Mouse (Mus musculus) left cerebral cortex, adult 8-10 months (tissue): ENCODE measurements around the gene Sys1. TPM values are rescaled to one million over a fixed set of nuclear protein-coding genes. Genes with fewer than 3 reads are reported as not detected.

ENCODE experiments used
- total RNA-seq, 4 experiments: library from RNA; stranded (reverse); gene quantifications; 2 replicates each; pipeline ENCODE4 v1.2.4; 2022

Gene Sys1
- total RNA-seq, 4 experiments from 2014 or later, result 39.4 to 46.1 (median 40.6) TPM

Other genes starting within 250 kb of the Sys1 start
- gene Wfdc15b, start 235.3 kb upstream of the Sys1 start, total RNA-seq, result not detected
- not detected for gene Svs2, start 218.5 kb upstream of the Sys1 start, total RNA-seq
- not detected for gene Svs3b, start 200.3 kb upstream of the Sys1 start, total RNA-seq
- gene Svs4, start 178.5 kb upstream of the Sys1 start, total RNA-seq, result not detected
- gene Svs3a, start 167.7 kb upstream of the Sys1 start, total RNA-seq, result not detected
- not detected for gene Svs6, start 140.2 kb upstream of the Sys1 start, total RNA-seq
- not detected for gene Svs5, start 124.2 kb upstream of the Sys1 start, total RNA-seq
- 1 to 10 TPM in 2 of 4 experiments, under 1 TPM in 1, not detected in 1; 0.62 to 1.8 (median 1.3) TPM for gene Slpi, start 67.9 kb upstream of the Sys1 start, total RNA-seq
- under 1 TPM; 0.17 to 0.77 (median 0.31) TPM for gene Rbpjl, start 53.8 kb upstream of the Sys1 start, total RNA-seq
- gene Matn4, start 51.8 kb upstream of the Sys1 start, total RNA-seq, result 10 to 100 TPM in 3 of 4 experiments, 1 to 10 TPM in 1; 9.9 to 12.0 (median 10.6) TPM
- 100 to 1,000 TPM in 1 of 4 experiments, 10 to 100 TPM in 3; 81.2 to 117 (median 89.0) TPM for gene Sdc4, start 13.1 kb upstream of the Sys1 start, total RNA-seq
- 10 to 100 TPM in 1 of 4 experiments, 1 to 10 TPM in 3; 4.4 to 15.6 (median 6.3) TPM for gene Gm20458, start 4.0 kb downstream of the Sys1 start, total RNA-seq
- gene Trp53tg5, start 16.8 kb downstream of the Sys1 start, total RNA-seq, result not detected
- gene Dbndd2, start 29.1 kb downstream of the Sys1 start, total RNA-seq, result 100 to 1,000 TPM; 140 to 155 (median 147) TPM
- gene Pigt, start 40.6 kb downstream of the Sys1 start, total RNA-seq, result 10 to 100 TPM; 84.0 to 97.2 (median 89.5) TPM
- gene Wfdc2, start 105.4 kb downstream of the Sys1 start, total RNA-seq, result 1 to 10 TPM in 2 of 4 experiments, under 1 TPM in 2; 0.98 to 1.5 (median 1.1) TPM
- gene Spint3, start 116.5 kb downstream of the Sys1 start, total RNA-seq, result not detected
- gene Wfdc6a, start 128.5 kb downstream of the Sys1 start, total RNA-seq, result not detected
- not detected for gene Eppin, start 136.6 kb downstream of the Sys1 start, total RNA-seq
- not detected for gene Wfdc6b, start 156.6 kb downstream of the Sys1 start, total RNA-seq
- gene Wfdc8, start 156.7 kb downstream of the Sys1 start, total RNA-seq, result not detected
- not detected for gene Wfdc16, start 181.8 kb downstream of the Sys1 start, total RNA-seq
- gene Wfdc10, start 199.1 kb downstream of the Sys1 start, total RNA-seq, result not detected
- not detected for gene Wfdc9, start 199.6 kb downstream of the Sys1 start, total RNA-seq
- gene Wfdc11, start 217.1 kb downstream of the Sys1 start, total RNA-seq, result not detected
- gene Wfdc13, start 228.1 kb downstream of the Sys1 start, total RNA-seq, result not detected
- gene Spint4, start 241.5 kb downstream of the Sys1 start, total RNA-seq, result not detected